Mouse (Mus musculus) erythroblast, embryonic 14.5 days (primary cell): Measurements from ENCODE around the gene Trp53bp2.

Experiments
- GATA1 ChIP-seq: IDR thresholded peaks from 2 replicates; pipeline ENCODE4 v1.6.1; 2012; ENCODE audit warnings: low read length, inconsistent platforms, mixed read lengths
- TAL1 ChIP-seq: IDR thresholded peaks from 3 replicates; pipeline ENCODE4 v1.6.1; 2012; ENCODE audit warnings: low read length, inconsistent platforms, mixed read lengths

DNA sequence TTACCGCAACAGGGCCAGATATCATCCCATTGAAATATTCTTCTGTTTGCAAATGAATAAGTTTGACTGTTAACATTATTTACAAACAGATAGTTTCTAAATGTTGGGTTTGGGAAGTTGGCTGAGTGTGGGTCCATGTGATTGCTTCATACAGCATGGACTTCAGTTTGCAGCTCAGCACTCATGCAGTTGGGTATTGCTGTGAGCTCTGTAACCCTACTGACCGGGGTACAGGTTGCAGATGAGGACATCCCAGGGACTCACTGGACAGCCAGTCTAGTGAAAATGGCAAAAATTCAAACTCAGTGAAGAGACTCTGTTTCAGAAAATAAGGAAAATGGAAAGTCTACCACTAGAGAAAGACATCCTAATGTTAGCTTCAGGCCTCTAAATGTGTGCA is 21.7 kb downstream of the Trp53bp2 start:
- no peak for TF ChIP-seq TAL1
- no peak for TF ChIP-seq GATA1
